Comparison of ENCODE assay signal across 5 mouse cellular contexts in genomic region chr4:100723053-100723452, GRCm38 (mm10). TPM values are rescaled to one million over a fixed set of nuclear protein-coding genes. Genes with fewer than 3 reads are reported as not detected.
"Had no signal": no experiment of that assay in that cellular context is flagged by ENCODE, and none has a peak within 500 bp of the region (broad histone marks: within the 10 kb centered on the region; RNA-seq: fewer than 3 reads in every experiment).

No protein-coding gene starts in this region.

- H3K4me1 ChIP-seq: stomach, embryonic 15.5 days had no signal

- H3K36me3 ChIP-seq: neural tube, embryonic 15.5 days; stomach, embryonic 15.5 days had no signal

- H3K9me3 ChIP-seq: neural tube, embryonic 15.5 days; stomach, embryonic 15.5 days had no signal

- H3K27ac ChIP-seq: neural tube, embryonic 15.5 days; stomach, embryonic 15.5 days; stomach, postnatal 0 days had no signal

- DNase-seq: right cerebral cortex, postnatal 25 days had no signal

- H3K4me3 ChIP-seq: neural tube, embryonic 15.5 days; stomach, embryonic 15.5 days had no signal

- H3K9ac ChIP-seq: neural tube, embryonic 15.5 days; stomach, embryonic 15.5 days had no signal

- H3K4me2 ChIP-seq: neural tube, embryonic 15.5 days; stomach, embryonic 15.5 days had no signal

- H3K27me3 ChIP-seq: neural tube, embryonic 15.5 days; stomach, embryonic 15.5 days had no signal

RNA-seq across cellular contexts. Expression of gene Cachd1, which starts 53.4 kb away (rescaled TPM):
- total RNA-seq: neutrophil, adult 5-6 weeks had no signal
